Mouse (Mus musculus) heart, adult 2 months (tissue): ENCODE results near the gene Ccdc3.

Experiments
- CTCF ChIP-seq: fragments of 200-600 bp; IDR thresholded peaks from 2 replicates; pipeline ENCODE4 v1.8.1; 2022; ENCODE audit warnings: antibody characterized with exemption, mild to moderate bottlenecking, moderate library complexity
- POLR2A ChIP-seq: fragments of 200-500 bp; IDR thresholded peaks from 2 replicates; pipeline ENCODE4 v1.6.1; 2011; ENCODE audit warnings: mild to moderate bottlenecking, low read depth, low read length, control low read depth; ENCODE audit not compliant: insufficient read depth

DNA sequence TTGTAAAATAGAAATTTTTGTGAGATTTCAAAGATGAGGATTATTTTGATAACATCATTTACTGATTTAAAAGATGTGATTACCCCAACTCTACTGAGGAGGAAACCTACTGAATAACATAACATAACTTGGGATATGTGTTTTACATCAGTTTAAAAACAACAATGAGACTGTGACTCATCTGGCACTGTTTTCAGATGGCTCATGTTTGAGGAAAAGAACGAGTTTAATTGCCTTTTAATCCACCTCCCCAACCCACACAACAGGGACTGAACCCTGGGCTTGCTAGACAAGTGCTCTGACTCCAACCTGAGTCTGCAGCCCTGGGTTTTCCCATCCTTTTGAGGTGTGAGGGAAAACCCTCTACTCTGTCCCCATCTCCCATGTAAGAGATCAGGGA, 42.3 kb upstream of the Ccdc3 start:
- TF ChIP-seq POLR2A = no peak
- TF ChIP-seq CTCF = no peak
